Mouse (Mus musculus): ENCODE results near the gene Trim40.

The Trim40 gene

GRCm38 (mm10) chr17:36890073-36890903 is at the start of gene Trim40:
Gene Trim40 (minus strand): TSS chr17:36890123.
- no peak for DNase-seq (ENCODE audit: low spot score)

- no peak for DNase-seq (ENCODE audit: low spot score)
These were observed 48.1 kb upstream of the Trim40 start for GRCm38 (mm10) chr17:36938056-36938455.

- no peak for DNase-seq (ENCODE audit: low spot score)
These were observed 41.9 kb upstream of the Trim40 start for GRCm38 (mm10) chr17:36931806-36932205.

- DNase-seq (ENCODE audit: low spot score) = no peak
These were observed 41.2 kb upstream of the Trim40 start for GRCm38 (mm10) chr17:36931130-36931529.

GRCm38 (mm10) chr17:36930233-36930632 is 40.3 kb upstream of the Trim40 start:
- DNase-seq (ENCODE audit: low spot score) = no peak

- DNase-seq (ENCODE audit: low spot score) = no peak
These were observed 39.5 kb upstream of the Trim40 start for GRCm38 (mm10) chr17:36929236-36929932.

GRCm38 (mm10) chr17:36927496-36928120 is 37.7 kb upstream of the Trim40 start:
- DNase-seq (ENCODE audit: low spot score) = no peak

GRCm38 (mm10) chr17:36923491-36923890 is 33.6 kb upstream of the Trim40 start:
- no peak for DNase-seq (ENCODE audit: low spot score)

- DNase-seq (ENCODE audit: low spot score) = no peak
These were observed 32.8 kb upstream of the Trim40 start for GRCm38 (mm10) chr17:36922715-36923114.

GRCm38 (mm10) chr17:36920239-36920638 is 30.3 kb upstream of the Trim40 start:
- no peak for DNase-seq (ENCODE audit: low spot score)

GRCm38 (mm10) chr17:36915076-36915475 is 25.2 kb upstream of the Trim40 start:
- DNase-seq (ENCODE audit: low spot score) = peak; percentile 6

- peak; percentile 45 for DNase-seq (ENCODE audit: low spot score)
These were observed 24.2 kb upstream of the Trim40 start for GRCm38 (mm10) chr17:36914108-36914507.

- no peak for DNase-seq (ENCODE audit: low spot score)
These were observed 22.1 kb upstream of the Trim40 start for GRCm38 (mm10) chr17:36912031-36912430.

GRCm38 (mm10) chr17:36909802-36910201 is 19.9 kb upstream of the Trim40 start:
- DNase-seq (ENCODE audit: low spot score) = no peak

GRCm38 (mm10) chr17:36908235-36908634 is 18.3 kb upstream of the Trim40 start:
- no peak for DNase-seq (ENCODE audit: low spot score)

- DNase-seq (ENCODE audit: low spot score) = no peak
These were observed 13.7 kb upstream of the Trim40 start for GRCm38 (mm10) chr17:36903651-36904050.

- DNase-seq (ENCODE audit: low spot score) = no peak
These were observed 10.8 kb upstream of the Trim40 start for GRCm38 (mm10) chr17:36900691-36901090.

- DNase-seq (ENCODE audit: low spot score) = no peak
These were observed 10.1 kb upstream of the Trim40 start for GRCm38 (mm10) chr17:36900001-36900400.

- DNase-seq (ENCODE audit: low spot score) = no peak
These were observed 9.5 kb upstream of the Trim40 start for GRCm38 (mm10) chr17:36899376-36899775.

GRCm38 (mm10) chr17:36897552-36898205 is 7.8 kb upstream of the Trim40 start, which contains the start of gene Trim31:
Gene Trim31 (plus strand): TSS chr17:36898118.
- no peak for DNase-seq (ENCODE audit: low spot score)

- DNase-seq (ENCODE audit: low spot score) = no peak
These were observed 7.1 kb upstream of the Trim40 start for GRCm38 (mm10) chr17:36897065-36897464.

GRCm38 (mm10) chr17:36896583-36896982 is 6.7 kb upstream of the Trim40 start:
- DNase-seq (ENCODE audit: low spot score) = no peak

All from spleen, adult 12 weeks (tissue).